Mouse (Mus musculus): Measurements from ENCODE around the gene Dcn. TPM values are rescaled to one million over a fixed set of nuclear protein-coding genes. Genes with fewer than 3 reads are reported as not detected.

Gene Dcn
- total RNA-seq, 4 experiments from 2014 or later, result 161 to 333 (median 210) TPM

DNA sequence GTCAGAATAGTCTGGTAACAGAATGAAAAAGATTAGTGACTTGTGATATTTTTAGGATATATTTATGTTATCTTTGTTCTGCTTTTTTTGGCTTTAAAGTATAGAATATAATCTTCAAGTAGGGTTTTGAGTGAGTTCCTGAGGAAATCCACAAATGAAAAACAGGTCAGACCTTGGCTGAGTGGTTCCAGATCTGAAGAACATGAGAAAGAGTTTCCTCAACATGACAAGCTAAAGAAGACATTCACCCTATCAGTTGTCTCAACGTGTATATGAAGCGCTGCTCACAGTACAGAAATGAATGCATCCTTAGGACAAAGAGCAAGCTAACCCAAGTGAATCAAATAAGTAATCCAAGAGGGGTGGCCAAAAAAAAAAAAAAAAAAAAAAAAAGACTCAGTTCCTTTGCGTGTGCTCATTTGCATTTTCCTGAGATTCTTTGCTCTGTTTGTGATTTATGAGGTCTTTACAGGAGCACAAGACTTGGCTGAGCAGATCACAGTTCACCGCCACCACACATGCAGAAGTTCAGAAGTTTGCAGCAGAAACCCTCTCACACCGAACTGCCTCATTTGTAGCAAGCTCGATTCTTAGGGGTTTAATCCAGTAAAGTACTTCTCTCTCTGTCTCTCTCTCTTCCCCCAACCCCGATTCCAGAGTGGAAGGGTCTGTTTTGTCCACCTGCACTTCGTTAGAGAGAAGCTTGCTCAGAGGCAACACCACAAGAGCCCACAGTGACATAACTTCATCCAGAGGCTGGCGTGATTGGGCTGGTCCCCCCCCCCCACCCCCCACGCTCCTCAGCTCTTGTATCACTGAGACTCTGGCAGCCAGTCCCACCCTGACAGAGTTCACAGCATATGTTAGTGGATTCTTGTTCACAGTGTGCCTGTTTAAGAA, 85.8 kb downstream of the Dcn start, which contains the start of gene Lum:
Gene Lum, plus strand, starts transcription at position 172 of the 900 bp plus-strand sequence.
- no peak for DNase-seq

DNA sequence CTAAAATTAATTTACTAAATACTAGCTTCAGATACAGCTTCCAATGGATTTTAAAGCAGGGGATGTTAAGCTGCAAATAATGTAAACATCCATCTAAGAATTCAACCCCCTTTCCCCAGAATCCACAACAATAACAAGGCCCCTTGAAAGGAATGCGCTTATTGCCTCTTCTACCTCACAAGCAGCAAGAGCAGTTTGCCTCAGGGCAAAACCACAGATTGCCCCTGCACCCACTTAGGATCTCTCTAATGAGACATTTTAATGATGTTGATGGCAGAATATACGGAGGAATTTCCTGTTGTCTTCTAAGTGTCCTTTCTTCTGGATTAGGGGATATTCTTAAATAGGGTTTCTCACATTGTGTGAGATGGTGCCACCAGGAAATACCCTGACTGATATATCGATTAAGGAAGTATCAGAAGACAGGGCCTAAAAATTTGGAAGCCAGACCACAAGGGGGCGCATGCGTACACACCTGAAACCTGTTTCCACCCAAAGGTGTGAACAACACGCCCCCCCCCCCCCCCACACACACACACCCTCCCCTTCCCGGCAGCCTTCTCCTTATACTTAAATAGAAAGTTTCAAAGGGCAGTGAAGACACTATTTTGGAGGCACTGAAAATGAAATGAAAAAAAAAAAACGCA, 88.2 kb downstream of the Dcn start:
- peak; percentile 3 for DNase-seq

Other genes with a start within 250 kb of the Dcn start
- 10 to 100 TPM; 12.1 to 24.6 (median 20.5) TPM for gene Lum, start 85.5 kb downstream of the Dcn start, total RNA-seq (2022)
- not detected for gene Kera, start 127.3 kb downstream of the Dcn start, total RNA-seq (2022)
- under 1 TPM in 3 of 4 experiments, not detected in 1; 0.18 to 0.23 (median 0.21) TPM for gene Epyc, start 164.5 kb downstream of the Dcn start, total RNA-seq (2022)
- not detected for gene Ccer1, start 213.4 kb downstream of the Dcn start, total RNA-seq (2022)
- gene C030005K15Rik, start 247.1 kb downstream of the Dcn start, total RNA-seq (2022), result not detected

Measured in adrenal gland, adult 8-10 months (tissue).